Mouse (Mus musculus) neural tube, embryonic 14.5 days (tissue): ENCODE results near the gene Gm28044. TPM values are rescaled to one million over a fixed set of nuclear protein-coding genes. Genes with fewer than 3 reads are reported as not detected.
"Not testable (repeated sequence)": the region's sequence is repeated elsewhere in the genome, so short reads cannot be mapped to it uniquely, and the experiment has no call there.

Experiments used
- ATAC-seq: fragments of 200-750 bp; cut with Nextera tagmentation; 2 replicates; pipeline ENCODE4 v1.8.0; 2017; ENCODE audit warnings: low read depth, mild to moderate bottlenecking, moderate TSS enrichment, moderate library complexity
- H3K27ac ChIP-seq: fragments of 300-500 bp; sonication (generic); 2 replicates; pipeline ENCODE4 v1.5.1; 2014; ENCODE audit warnings: low read depth, mild to moderate bottlenecking, control low read depth, low read length, moderate library complexity, mixed read lengths
- H3K27me3 ChIP-seq: fragments of 300-500 bp; sonication (generic); 2 replicates; pipeline ENCODE4 v1.6.1; 2014; ENCODE audit warnings: low read length; ENCODE audit not compliant: control insufficient read depth, insufficient read depth
- H3K36me3 ChIP-seq: fragments of 300-500 bp; sonication (generic); 2 replicates; pipeline ENCODE4 v1.6.1; 2014; ENCODE audit warnings: low read length, mixed read lengths; ENCODE audit not compliant: control insufficient read depth, insufficient read depth
- H3K4me1 ChIP-seq: fragments of 300-500 bp; sonication (generic); 2 replicates; pipeline ENCODE4 v1.6.1; 2014; ENCODE audit warnings: low read length; ENCODE audit not compliant: control insufficient read depth, insufficient read depth
- H3K4me2 ChIP-seq: fragments of 300-500 bp; sonication (generic); 2 replicates; pipeline ENCODE4 v1.6.1; 2014; ENCODE audit warnings: mild to moderate bottlenecking, low read depth, low read length, control low read depth
- H3K4me3 ChIP-seq: fragments of 300-500 bp; sonication (generic); 2 replicates; pipeline ENCODE4 v1.5.1; 2014; ENCODE audit warnings: low read depth, low read length, control low read depth, mixed read lengths
- H3K9ac ChIP-seq: fragments of 300-500 bp; sonication (generic); replicated peaks from 2 replicates; pipeline ENCODE4 v1.6.1; 2014; ENCODE audit warnings: low read depth, mild to moderate bottlenecking, control low read depth, low read length, mixed read lengths
- H3K9me3 ChIP-seq: fragments of 300-500 bp; sonication (generic); 2 replicates; pipeline ENCODE4 v1.6.1; 2016; ENCODE audit warnings: low read length; ENCODE audit not compliant: control insufficient read depth
- WGBS: fragments of 180-500 bp; shearing (Covaris S2); extraction: QIAGEN DNeasy Blood & Tissue Kit; methylation state at CpG from one replicate; pipeline ENCODE4 v1.1.7; 2014; 5-methylcytosine and 5-hydroxymethylcytosine counted together
- polyA plus RNA-seq: library from polyadenylated mRNA; unstranded; fragments of >200 nt; fragmentation: Nextera tagmentation; extraction: Ambion mirVana; gene quantifications from 2 replicates; pipeline ENCODE4 v1.2.1, GENCODE M21; 2014

Gene Gm28044
- polyA plus RNA-seq: not detected in 2 replicates

DNA sequence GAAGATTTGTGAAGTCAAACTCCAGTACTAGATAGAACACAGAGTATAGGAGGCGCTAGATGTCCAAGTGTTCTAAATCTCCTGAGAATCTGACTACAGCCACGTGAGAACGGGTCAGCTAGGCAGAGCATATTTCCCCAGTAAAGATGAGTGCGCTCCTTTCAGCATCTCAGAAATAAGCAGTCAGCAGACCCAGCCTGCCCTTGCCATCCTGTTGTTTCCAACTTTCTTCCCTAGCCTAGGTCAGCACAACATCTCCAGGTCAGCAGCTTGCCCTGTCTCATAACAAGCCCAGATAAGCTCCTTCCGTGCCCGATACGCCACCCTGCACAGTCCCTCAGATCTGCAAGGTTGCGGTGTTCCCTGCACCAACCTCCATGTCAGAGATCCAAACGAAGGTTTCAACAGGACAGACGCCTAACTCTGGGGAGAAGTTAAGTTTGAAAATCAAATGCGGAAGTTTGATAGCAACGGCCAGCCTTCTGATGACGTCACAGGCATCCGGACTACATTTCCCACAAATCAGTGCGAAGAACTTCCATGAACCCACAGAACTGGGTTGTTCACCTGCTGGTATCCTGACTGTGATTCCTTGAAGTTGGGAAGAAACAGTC, at the start of gene Gm28044, which contains the start of gene Zfp953:
Gene Gm28044, minus strand, starts transcription at position 406 of the 614 bp plus-strand sequence.
Gene Zfp953, minus strand, starts transcription at position 475 of the 614 bp plus-strand sequence.
- Histone ChIP-seq H3K9me3 (no peaks in the 10 kb centered on the region), H3K4me1 (0 out of 2 replicates have a peak, but pooled peaks cover 3% of the 10 kb centered on the region), H3K27me3 (no peaks in the 10 kb centered on the region), H3K36me3 (no peaks in the 10 kb centered on the region), H3K4me2 (peak within 1 kb of the TSS; percentile 63), H3K9ac (peak within 1 kb of the TSS; percentile 47), H3K4me3 (peak within 1 kb of the TSS; percentile 60), H3K27ac (no peak within 1 kb of the TSS)
- ATAC-seq: peak; percentile 97
- WGBS: under 1% methylated on average over 15 of the region's 15 CpGs

DNA sequence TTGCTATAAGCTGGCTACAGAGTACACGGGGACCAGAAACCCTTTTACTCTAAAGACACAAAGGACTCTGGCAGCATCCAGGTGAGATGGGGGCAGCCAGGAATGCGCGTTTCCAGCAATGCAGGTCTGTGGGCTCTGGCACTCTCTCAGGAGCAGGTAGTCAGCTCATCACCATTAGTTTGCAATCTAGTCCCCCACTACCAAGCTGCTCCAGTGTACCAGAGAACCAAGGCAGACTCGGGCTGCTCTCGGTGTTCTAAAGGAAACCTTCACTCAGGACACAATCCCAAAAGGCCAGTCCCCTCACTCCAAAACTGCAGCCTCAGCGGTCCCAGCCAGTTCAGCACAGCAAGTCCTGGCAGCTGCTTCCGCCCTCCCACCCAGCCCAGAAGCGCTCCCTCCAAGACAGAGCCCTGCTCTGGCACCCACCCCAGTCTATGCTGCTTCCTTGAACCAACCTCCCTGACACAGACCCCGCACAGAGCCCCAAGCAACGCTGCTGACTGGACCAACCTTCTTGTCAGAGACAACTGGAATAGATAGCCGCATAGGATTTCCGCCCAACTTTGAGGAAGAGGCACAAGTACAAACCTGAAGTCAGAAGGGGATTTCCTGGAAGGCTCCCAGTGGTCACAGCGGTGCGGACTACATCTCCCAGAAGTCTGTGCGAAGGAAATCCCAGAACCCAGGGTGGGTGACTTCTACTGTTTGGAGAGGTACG, 39.0 kb upstream of the Gm28044 start, which contains the start of gene Zfp429:
Gene Zfp429, minus strand, starts transcription at position 637 of the 721 bp plus-strand sequence.
- ATAC-seq: peak; percentile 98
- WGBS: 5% methylated on average over 14 of the region's 16 CpGs
- Histone ChIP-seq H3K9ac (peak within 1 kb of the TSS; percentile 44), H3K4me2 (peak within 1 kb of the TSS; percentile 56), H3K4me3 (peak within 1 kb of the TSS; percentile 46)
- not testable (repeated sequence) for H3K9me3 ChIP-seq, H3K27me3 ChIP-seq, H3K36me3 ChIP-seq, H3K4me1 ChIP-seq, H3K27ac ChIP-seq

DNA sequence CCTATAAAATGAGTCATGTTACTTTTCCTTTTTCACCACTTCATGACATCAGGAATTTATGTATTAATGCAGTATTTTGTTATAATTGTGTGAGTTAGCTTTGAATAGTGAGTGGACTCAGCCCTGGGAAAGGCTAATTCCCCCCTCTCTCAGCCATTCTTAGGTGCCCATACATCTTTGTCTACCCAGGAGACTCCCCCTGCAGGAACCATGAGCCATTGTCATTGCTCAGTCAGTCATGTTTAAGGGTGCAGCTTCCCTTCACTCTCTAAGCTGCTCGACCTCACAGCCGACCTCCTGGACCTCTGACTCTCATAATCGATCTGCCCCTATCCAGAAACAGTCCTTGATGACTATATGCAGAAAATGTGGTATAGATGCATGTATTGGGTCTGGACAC, 15.9 kb upstream of the Gm28044 start:
- not testable (repeated sequence) for H3K27ac ChIP-seq, H3K4me1 ChIP-seq, H3K27me3 ChIP-seq, H3K4me3 ChIP-seq, H3K9me3 ChIP-seq, H3K4me2 ChIP-seq, H3K36me3 ChIP-seq, H3K9ac ChIP-seq
- peak; percentile 41; the same call in 1 of the 2 replicates for ATAC-seq
- 66% methylated on average over 3 of the region's 3 CpGs for WGBS

DNA sequence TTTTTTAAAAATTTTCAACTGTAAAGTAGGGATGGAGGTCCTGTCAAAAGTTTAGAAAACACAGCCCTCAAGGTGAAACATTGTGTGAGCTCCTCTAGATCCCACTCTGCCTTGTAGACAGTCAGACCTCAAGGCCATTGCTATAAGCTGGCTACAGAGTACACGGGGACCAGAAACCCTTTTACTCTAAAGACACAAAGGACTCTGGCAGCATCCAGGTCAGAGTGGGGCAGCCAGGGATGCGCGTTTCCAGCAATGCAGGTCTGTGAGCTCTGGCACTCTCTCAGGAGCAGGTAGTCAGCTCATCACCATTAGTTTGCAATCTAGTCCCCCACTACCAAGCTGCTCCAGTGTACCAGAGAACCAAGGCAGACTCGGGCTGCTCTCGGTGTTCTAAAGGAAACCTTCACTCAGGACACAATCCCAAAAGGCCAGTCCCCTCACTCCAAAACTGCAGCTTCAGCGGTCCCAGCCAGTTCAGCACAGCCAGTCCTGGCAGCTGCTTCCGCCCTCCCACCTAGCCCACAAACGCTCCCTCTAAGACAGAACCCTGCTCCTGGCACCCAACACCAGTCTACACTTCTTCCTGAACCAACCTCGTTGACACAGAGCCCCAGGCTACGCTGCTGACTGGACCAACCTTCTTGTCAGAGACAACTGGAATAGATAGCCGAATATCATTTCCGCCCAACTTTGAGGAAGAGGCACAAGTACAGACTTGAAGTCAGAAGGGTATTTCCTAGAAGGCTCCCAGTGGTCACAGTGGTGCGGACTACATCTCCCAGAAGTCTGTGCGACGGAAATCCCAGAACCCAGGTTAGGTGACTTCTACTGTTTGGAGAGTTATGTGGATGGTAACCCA, 14.9 kb upstream of the Gm28044 start, which contains the start of the genes Gm28041 and Zfp456:
Gene Gm28041, minus strand, starts transcription at position 684 of the 862 bp plus-strand sequence.
Gene Zfp456, minus strand, starts transcription at position 761 of the 862 bp plus-strand sequence.
- peak; percentile 97 for ATAC-seq
- not testable (repeated sequence) for H3K27me3 ChIP-seq, H3K4me1 ChIP-seq, H3K9ac ChIP-seq, H3K27ac ChIP-seq, H3K36me3 ChIP-seq, H3K9me3 ChIP-seq
- H3K4me3 ChIP-seq: peak within 1 kb of the TSS; percentile 26
- H3K4me2 ChIP-seq: peak within 1 kb of the TSS; percentile 49
- WGBS: 23% methylated on average over 13 of the region's 15 CpGs

DNA sequence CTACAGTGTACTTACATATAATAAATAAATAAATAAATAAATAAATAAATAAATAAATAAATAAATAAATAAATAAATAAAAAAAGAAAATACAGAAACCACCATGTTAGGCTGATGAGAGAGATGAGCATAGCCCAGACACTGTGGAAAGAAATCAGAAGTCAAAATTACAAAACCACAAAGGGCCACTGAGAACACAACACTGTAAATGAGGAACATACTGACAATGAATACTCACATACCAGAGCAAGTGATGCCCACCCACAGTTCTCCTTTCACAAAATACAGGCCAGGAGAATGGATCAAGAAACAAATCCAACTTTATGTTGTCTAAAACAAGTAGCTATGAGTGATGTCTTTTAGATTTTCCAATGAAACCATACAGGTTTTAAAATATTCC, 8.5 kb downstream of the Gm28044 start:
- Histone ChIP-seq H3K27me3 (no peaks in the 10 kb centered on the region), H3K36me3 (no peaks in the 10 kb centered on the region), H3K9me3 (no peaks in the 10 kb centered on the region), H3K4me3 (no peak overlapping the region), H3K9ac (no peak overlapping the region), H3K4me2 (no peak overlapping the region), H3K4me1 (no peaks in the 10 kb centered on the region), H3K27ac (no peak overlapping the region)
- no peak for ATAC-seq

DNA sequence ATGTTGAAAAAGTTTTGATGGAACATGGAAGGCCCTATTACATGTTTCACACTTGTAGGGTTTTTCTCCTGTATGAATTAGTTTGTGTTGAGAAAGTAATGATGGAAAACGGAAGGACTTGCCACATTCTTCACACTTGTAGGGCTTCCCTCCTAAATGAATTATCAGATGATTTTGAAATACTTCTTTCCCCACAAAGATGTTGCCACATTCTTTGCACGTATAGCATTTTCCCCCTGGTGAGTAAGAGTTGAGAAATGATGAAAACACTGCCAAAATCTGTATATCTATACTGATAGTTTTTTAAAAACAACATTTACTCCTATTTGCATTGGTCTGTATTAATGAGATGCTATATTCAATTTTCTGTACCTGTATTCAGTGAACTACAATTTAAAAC, 16.9 kb downstream of the Gm28044 start:
- WGBS: 95% methylated on average over 2 of the region's 2 CpGs
- no peaks in the 10 kb centered on the region for H3K36me3 ChIP-seq
- no peak overlapping the region for H3K4me3 ChIP-seq
- no peak overlapping the region for H3K27ac ChIP-seq
- no peak overlapping the region for H3K4me2 ChIP-seq
- H3K27me3 ChIP-seq: no peaks in the 10 kb centered on the region
- no peak for ATAC-seq
- H3K9ac ChIP-seq: no peak overlapping the region
- no peaks in the 10 kb centered on the region for H3K9me3 ChIP-seq
- no peaks in the 10 kb centered on the region for H3K4me1 ChIP-seq

DNA sequence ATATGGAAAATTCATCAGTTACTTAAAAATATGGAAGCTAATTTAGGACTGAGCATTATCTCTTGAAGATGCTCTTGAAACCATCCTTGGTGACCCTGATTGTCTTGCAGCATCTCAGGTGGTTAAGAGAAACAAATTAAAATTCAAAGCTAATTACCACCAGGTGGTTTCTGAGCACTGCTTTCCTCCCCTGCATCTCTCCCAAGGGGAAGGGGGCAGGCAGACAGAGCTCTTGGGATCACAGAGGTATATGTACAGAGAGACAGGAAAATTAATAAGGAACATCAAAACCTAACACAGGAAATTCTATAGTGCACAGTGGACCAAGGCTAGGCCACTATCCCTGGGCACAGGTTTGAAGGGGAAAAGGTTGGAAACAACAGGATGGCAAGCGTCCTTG, 27.5 kb downstream of the Gm28044 start:
- WGBS: 75% methylated on average over 1 of the region's 1 CpGs
- peak overlapping the region; percentile 61 for H3K4me2 ChIP-seq
- H3K4me1 ChIP-seq: peaks cover 4% of the 10 kb centered on the region; the same call in 1 of the 2 replicates
- H3K36me3 ChIP-seq: no peaks in the 10 kb centered on the region
- ATAC-seq: peak; percentile 35; the same call in 1 of the 2 replicates
- H3K4me3 ChIP-seq: peak overlapping the region; percentile 40
- H3K9ac ChIP-seq: peak overlapping the region; percentile 39; the same call in 1 of the 2 replicates
- no peaks in the 10 kb centered on the region for H3K9me3 ChIP-seq
- no peaks in the 10 kb centered on the region for H3K27me3 ChIP-seq
- no peak overlapping the region for H3K27ac ChIP-seq

DNA sequence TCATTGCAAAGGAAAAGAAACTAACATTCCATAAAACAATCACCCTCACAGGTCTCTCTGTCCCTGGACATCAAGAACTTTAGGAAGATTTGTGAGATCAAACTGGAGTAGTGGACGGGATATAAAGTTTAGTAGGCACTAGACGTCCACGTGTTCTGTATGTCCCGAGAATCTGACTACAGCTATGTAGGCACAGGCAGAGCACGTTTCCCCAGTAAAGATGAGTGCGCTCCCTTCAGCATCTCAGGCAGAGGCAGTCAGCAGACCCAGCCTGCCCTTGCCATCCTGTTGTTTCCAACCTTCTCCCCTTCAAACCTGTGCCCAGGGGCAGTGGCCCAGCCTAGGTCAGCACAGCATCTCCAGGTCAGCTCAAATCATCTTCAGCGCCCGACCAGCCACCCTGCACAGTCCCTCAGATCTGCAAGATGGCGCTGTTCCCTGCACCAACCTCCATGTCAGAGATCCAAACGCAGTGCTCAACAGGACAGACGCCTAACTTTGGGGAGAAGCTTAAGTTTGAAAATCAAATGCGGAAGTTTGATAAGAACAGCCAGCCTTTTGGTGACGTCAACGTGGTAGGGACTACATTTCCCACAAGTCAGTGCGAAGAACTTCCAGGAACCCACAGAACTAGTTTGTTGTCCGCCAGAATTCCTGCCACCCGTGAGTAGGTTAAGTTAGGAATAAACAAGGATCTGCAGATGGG, 28.2 kb downstream of the Gm28044 start, which contains the start of gene Zfp595:
Gene Zfp595, minus strand, starts transcription at position 552 of the 706 bp plus-strand sequence.
- ATAC-seq: peak; percentile 94
- Histone ChIP-seq H3K36me3 (no peaks in the 10 kb centered on the region), H3K9ac (peak within 1 kb of the TSS; percentile 39), H3K4me1 (peaks cover 4% of the 10 kb centered on the region; the same call in 1 of the 2 replicates), H3K9me3 (no peaks in the 10 kb centered on the region), H3K4me2 (peak within 1 kb of the TSS; percentile 61), H3K27me3 (no peaks in the 10 kb centered on the region), H3K4me3 (peak within 1 kb of the TSS; percentile 40), H3K27ac (no peak within 1 kb of the TSS)
- WGBS: 18% methylated on average over 17 of the region's 17 CpGs
